In genomic region chr5:88928201-88928916, GRCm38 (mm10) we compare ENCODE assay signal across 9 mouse cellular contexts. TPM values are rescaled to one million over a fixed set of nuclear protein-coding genes. Genes with fewer than 3 reads are reported as not detected.
DNase-seq lines count a peak whose midpoint lies in the region; ATAC-seq and TF ChIP-seq lines count a peak whose summit lies in the region.
"Had no signal": no experiment of that assay in that cellular context is flagged by ENCODE, and none has a peak within 500 bp of the region (broad histone marks: within the 10 kb centered on the region; RNA-seq: fewer than 3 reads in every experiment).

No protein-coding gene starts in this region.

- DNase-seq in cerebellum, postnatal 10 days, result peak; percentile 56 to 57
- no peak for DNase-seq in cerebellum, adult 9-11 months
- no peak for DNase-seq in midbrain, embryonic 11.5 days (ENCODE audit: low spot score, missing footprints)
- no peak for DNase-seq in midbrain, embryonic 10.5 days (ENCODE audit: low spot score)
- peak; percentile 19 for DNase-seq in mesoderm, embryonic 11.5 days (ENCODE audit: low read depth, low spot score)
- no peak for DNase-seq in spleen, adult 12 weeks (ENCODE audit: low spot score)

- peak; percentile 76 for TF ChIP-seq CTCF in cortical plate, adult 2 months (IDR thresholded peaks at IDR 0.05; ENCODE audit: extremely low read depth, insufficient read depth, low read length)
- peak; percentile 90 for TF ChIP-seq CTCF in intestine, postnatal 0 days (IDR thresholded peaks at IDR 0.05; ENCODE audit: low read depth)

- peaks cover 5% of the 10 kb centered on the region; the same call in 1 of the 2 replicates for H3K4me1 ChIP-seq in midbrain, embryonic 11.5 days (ENCODE audit: control insufficient read depth, insufficient read depth, low read length)
- H3K4me1 ChIP-seq in midbrain, embryonic 10.5 days, result peaks cover 16% of the 10 kb centered on the region
- peaks cover 7% of the 10 kb centered on the region for H3K4me1 ChIP-seq in cortical plate, adult 2 months (ENCODE audit: control insufficient read depth, insufficient read depth, low read length)
- H3K4me1 ChIP-seq in intestine, postnatal 0 days (replicated peaks; ENCODE audit: control insufficient read depth, insufficient read depth, low read length), result peaks cover 8% of the 10 kb centered on the region

- H3K4me3 ChIP-seq in midbrain, embryonic 11.5 days (ENCODE audit: low read depth, low read length), result no peak overlapping the region
- no peak overlapping the region for H3K4me3 ChIP-seq in midbrain, embryonic 10.5 days
- H3K4me3 ChIP-seq in cortical plate, adult 2 months (ENCODE audit: insufficient read depth, low read length), result no peak overlapping the region
- no peak overlapping the region for H3K4me3 ChIP-seq in intestine, postnatal 0 days (ENCODE audit: low read depth, low read length)
- H3K4me3 ChIP-seq: neural tube, embryonic 13.5 days had no signal

- no peak overlapping the region for H3K9ac ChIP-seq in midbrain, embryonic 11.5 days (ENCODE audit: low read length)
- no peak overlapping the region for H3K9ac ChIP-seq in intestine, postnatal 0 days (ENCODE audit: low read depth, low read length)
- H3K9ac ChIP-seq: neural tube, embryonic 13.5 days had no signal

- no peak overlapping the region for H3K27ac ChIP-seq in midbrain, embryonic 11.5 days (ENCODE audit: low read depth, low read length)
- H3K27ac ChIP-seq in midbrain, embryonic 10.5 days (replicated peaks), result no peak overlapping the region
- H3K27ac ChIP-seq in cortical plate, adult 2 months (ENCODE audit: insufficient read depth, low read length), result no peak overlapping the region
- no peak overlapping the region for H3K27ac ChIP-seq in intestine, postnatal 0 days (ENCODE audit: low read depth, low read length)

- ATAC-seq in midbrain, embryonic 11.5 days (ENCODE audit: low FRiP score), result 0 out of 2 replicates have a peak, but pooled peaks have one; percentile 28
- ATAC-seq in intestine, postnatal 0 days, result no peak

- WGBS in midbrain, embryonic 11.5 days, result 53% methylated on average over 13 of the region's 13 CpGs
- 60% methylated on average over 13 of the region's 13 CpGs for WGBS in midbrain, embryonic 10.5 days
- 33% methylated on average over 13 of the region's 13 CpGs for WGBS in intestine, postnatal 0 days

- H3K36me3 ChIP-seq in midbrain, embryonic 11.5 days (ENCODE audit: control insufficient read depth, insufficient read depth, low read length), result no peaks in the 10 kb centered on the region
- H3K36me3 ChIP-seq in midbrain, embryonic 10.5 days, result no peaks in the 10 kb centered on the region
- H3K36me3 ChIP-seq in intestine, postnatal 0 days (ENCODE audit: control insufficient read depth, insufficient read depth), result no peaks in the 10 kb centered on the region
- H3K36me3 ChIP-seq: neural tube, embryonic 13.5 days had no signal

- no peak for TF ChIP-seq POLR2A in cortical plate, adult 2 months (IDR thresholded peaks at IDR 0.05; ENCODE audit: extremely low read depth, insufficient read depth, low read length)

- no peaks in the 10 kb centered on the region for H3K9me3 ChIP-seq in midbrain, embryonic 11.5 days (ENCODE audit: control insufficient read depth, low read length)
- no peaks in the 10 kb centered on the region for H3K9me3 ChIP-seq in midbrain, embryonic 10.5 days (replicated peaks)
- no peaks in the 10 kb centered on the region for H3K9me3 ChIP-seq in intestine, postnatal 0 days (ENCODE audit: control insufficient read depth)
- H3K9me3 ChIP-seq: neural tube, embryonic 13.5 days had no signal

- no peak overlapping the region for H3K4me2 ChIP-seq in midbrain, embryonic 11.5 days
- peak overlapping the region; percentile 43 for H3K4me2 ChIP-seq in intestine, postnatal 0 days (replicated peaks; ENCODE audit: low read depth)

- H3K27me3 ChIP-seq in midbrain, embryonic 11.5 days (ENCODE audit: control insufficient read depth, insufficient read depth, low read length), result no peaks in the 10 kb centered on the region
- no peaks in the 10 kb centered on the region for H3K27me3 ChIP-seq in midbrain, embryonic 10.5 days (ENCODE audit: low read depth, poor library complexity, severe bottlenecking)
- no peaks in the 10 kb centered on the region for H3K27me3 ChIP-seq in intestine, postnatal 0 days (replicated peaks; ENCODE audit: control insufficient read depth, insufficient read depth, low read length)
- H3K27me3 ChIP-seq: neural tube, embryonic 13.5 days had no signal

RNA-seq across cellular contexts. Expression of gene Slc4a4, which starts 41.7 kb away (rescaled TPM):
- polyA plus RNA-seq in midbrain, embryonic 11.5 days (2014; fragmentation: Nextera tagmentation; extraction: Ambion mirVana), result 1.6 and 2.2 TPM in 2 replicates
- polyA plus RNA-seq in midbrain, embryonic 10.5 days (2016; fragmentation: Nextera tagmentation; extraction: Ambion mirVana), result 1.5 TPM in 2 replicates
- polyA plus RNA-seq in cortical plate, adult 2 months (2012; rRNA removed), result 48.1 and 53.7 TPM in 2 replicates
- 4.6 and 5.4 TPM in 2 replicates for polyA plus RNA-seq in intestine, postnatal 0 days (2015; fragmentation: Nextera tagmentation; extraction: Ambion mirVana)

Comparison
In these comparisons a context has a peak if more than half of its experiments do, and no peak if none do; other contexts are left out.
1. DNase-seq: peak in cerebellum, postnatal 10 days (2 of 2) and mesoderm, embryonic 11.5 days (single experiment); none in cerebellum, adult 9-11 months (single experiment), midbrain, embryonic 11.5 days (single experiment), midbrain, embryonic 10.5 days (single experiment) and spleen, adult 12 weeks (single experiment).